Mouse (Mus musculus) 416B (cell line): ENCODE results near the gene Psmc5.
"Not testable (repeated sequence)": the region's sequence is repeated elsewhere in the genome, so short reads cannot be mapped to it uniquely, and the experiment has no call there.

Source experiments
- DNase-seq: peaks from one replicate; pipeline ENCODE4 v3.0.0; 2011; ENCODE audit warnings: low read depth

Psmc5 gene

DNA sequence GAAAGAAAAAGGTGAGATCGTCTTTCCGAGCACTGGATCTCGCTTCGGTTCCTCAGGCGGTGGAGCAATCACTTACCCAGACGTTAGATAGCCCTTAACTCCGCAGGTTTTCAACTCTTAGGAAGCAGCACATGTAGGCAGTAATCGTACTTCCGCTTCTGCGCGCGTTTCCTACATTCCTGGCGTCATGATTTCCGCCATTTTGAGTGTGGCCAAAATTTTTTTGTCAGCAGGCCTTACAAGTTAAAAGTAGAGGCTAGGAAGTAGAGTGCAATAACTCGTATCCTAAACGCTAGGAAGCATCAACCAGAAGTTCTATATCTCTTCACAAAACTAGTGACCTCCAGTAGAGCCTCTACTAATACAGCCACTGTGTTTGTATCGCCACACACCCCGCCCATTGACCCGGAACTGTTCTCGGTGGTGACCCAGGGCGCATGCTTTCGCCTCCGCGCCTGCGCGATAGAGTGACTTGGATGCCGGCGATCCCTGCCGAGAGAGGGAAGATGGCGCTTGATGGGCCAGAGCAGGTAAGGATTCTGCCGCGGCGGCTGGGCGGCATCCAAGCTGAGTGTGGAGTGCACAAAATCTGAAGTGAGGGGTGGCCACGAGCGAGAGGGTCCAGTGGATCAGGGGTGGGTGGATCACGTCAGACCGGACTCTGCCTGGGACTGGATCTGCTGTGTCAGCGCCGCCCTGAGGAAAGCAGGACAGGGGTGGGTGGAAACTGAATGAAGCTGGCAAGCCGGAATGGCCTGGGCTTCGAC lies at the start of gene Psmc5, which contains the start of gene Ftsj3:
TSS of gene Psmc5 (plus strand) at position 470 of the 767 bp plus-strand sequence.
TSS of gene Ftsj3 (minus strand) at position 395 of the 767 bp plus-strand sequence.
- DNase-seq, result peak; percentile 96

GRCm38 (mm10) chr11:106212771-106213170 lies 43.2 kb upstream of the Psmc5 start:
- no peak for DNase-seq

GRCm38 (mm10) chr11:106214856-106215255 lies 41.1 kb upstream of the Psmc5 start:
- no peak for DNase-seq

DNA sequence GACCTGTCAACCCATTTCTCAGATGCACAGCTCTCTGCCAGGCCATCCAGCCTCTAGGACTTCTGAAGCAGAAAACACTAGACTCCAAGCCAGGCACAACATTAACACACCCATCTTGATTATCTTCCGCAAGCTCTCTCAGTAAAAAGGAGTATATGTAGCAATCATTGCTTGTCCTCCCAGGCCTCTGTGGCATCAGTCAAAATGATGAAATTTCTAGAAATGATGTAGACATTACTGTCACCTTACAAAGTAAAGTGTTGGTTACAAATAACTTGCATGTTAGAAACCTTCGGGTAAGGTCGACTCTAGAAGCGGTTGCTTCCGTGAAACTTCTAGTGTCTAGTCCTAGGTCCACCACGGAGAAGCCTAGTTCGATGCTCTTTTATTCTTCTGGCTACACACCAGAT lies 40.5 kb upstream of the Psmc5 start:
- DNase-seq, result peak; percentile 31

GRCm38 (mm10) chr11:106215927-106216729 lies 39.8 kb upstream of the Psmc5 start, which contains the start of gene Ccdc47:
Ccdc47 (minus strand) TSS chr11:106216344.
- peak; percentile 100 for DNase-seq

- peak; percentile 98 for DNase-seq
Measured at GRCm38 (mm10) chr11:106216730-106217490, 39.0 kb upstream of the Psmc5 start, which contains the start of gene Ddx42. Ddx42 (plus strand) TSS chr11:106216926.

DNA sequence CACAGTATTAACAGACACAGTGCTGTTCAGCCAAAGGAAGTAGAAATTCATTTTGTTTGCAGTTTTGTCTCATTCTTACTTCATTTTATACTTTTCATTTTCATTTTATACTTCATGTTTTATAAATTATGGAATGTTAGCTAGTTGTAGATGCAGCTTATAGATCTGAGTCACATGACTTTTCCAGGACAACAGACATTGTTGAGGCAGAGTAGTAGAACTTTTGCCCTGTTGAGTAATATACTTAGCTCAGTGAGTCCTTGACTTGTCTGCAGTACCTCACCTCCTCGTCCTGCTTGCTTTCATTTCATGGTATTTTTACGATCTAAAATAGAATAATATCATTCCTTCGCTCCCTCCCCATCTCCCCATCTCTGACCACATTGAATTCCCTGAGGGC lies 35.4 kb upstream of the Psmc5 start:
- DNase-seq, result no peak

DNA sequence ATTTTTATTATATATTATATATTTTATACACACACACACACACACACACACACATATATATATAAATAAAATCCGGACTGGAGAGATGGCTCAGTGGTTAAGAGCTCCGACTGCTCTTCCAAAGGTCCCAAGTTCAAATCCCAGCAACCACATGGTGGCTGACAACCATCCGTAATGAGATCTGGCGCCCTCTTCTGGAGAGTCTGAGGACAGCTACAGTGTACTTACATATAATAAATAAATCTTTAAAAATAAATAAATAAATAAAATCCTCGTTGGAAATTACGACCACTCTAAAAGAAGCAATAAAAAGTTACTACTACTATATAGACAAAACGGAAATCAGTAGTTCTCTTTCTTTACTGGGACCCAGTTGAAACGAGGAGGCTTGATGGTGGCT lies 22.0 kb upstream of the Psmc5 start:
- not testable (repeated sequence) for DNase-seq

GRCm38 (mm10) chr11:106246834-106247233 lies 9.1 kb upstream of the Psmc5 start:
- peak; percentile 53 for DNase-seq

DNA sequence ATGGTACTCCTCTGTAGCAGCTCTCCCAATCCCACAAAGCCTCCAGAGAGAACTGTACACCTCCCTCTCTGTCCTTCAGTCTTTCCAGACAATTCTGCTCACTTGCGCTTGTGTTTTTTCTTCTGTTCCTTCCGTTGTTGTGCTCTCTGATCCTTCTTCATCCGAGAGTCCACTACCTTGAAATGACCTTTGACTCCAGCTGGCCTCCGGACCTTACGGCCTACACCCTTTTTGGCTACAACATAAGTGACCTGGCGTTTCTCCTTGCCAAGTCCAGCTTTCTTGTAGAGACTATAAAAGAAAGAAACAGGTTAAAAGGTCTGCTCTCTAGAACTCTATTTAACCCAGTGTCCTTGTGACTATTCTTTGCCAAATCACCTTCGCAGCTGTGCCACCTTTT lies 6.6 kb upstream of the Psmc5 start:
- no peak for DNase-seq

GRCm38 (mm10) chr11:106254767-106255166 lies 1.2 kb upstream of the Psmc5 start:
- no peak for DNase-seq

DNA sequence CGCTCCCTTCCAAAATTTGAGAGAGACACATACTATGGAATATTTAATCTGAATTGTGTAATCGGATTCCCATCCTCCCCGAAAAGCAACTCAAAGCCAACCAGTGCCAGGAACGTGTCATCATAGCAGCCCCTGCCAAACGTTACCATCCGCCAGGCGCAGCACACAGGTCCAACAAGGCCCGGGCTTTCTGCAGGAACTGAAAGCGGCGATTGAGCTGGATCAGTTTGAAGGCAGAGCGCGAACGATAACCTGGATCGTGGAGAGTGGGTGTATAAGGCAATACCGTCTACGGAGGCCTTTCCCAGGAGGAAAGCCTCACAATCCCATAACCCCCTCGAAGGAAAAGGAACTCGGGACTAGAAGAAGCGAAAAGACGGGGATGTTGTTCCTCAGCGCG lies 780 bp upstream of the Psmc5 start:
- peak; percentile 55 for DNase-seq

DNA sequence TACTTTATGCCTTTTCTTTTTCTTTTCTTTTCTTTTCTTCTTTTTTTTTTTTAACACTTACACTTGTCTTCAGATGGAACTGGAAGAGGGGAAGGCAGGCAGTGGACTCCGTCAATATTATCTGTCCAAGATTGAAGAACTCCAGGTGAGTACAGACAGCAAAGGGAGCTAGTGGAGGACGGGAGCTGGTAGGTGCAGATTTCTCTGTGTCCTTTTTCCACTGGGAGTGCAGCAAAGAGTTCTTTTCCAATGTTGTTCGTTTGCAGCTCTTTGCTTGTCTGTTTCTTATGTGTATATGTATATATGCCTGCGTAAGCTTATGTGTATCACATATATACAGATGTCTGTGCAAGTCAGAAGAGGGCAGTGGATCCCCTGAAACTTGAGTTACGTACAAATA lies 821 bp downstream of the Psmc5 start:
- no peak for DNase-seq

DNA sequence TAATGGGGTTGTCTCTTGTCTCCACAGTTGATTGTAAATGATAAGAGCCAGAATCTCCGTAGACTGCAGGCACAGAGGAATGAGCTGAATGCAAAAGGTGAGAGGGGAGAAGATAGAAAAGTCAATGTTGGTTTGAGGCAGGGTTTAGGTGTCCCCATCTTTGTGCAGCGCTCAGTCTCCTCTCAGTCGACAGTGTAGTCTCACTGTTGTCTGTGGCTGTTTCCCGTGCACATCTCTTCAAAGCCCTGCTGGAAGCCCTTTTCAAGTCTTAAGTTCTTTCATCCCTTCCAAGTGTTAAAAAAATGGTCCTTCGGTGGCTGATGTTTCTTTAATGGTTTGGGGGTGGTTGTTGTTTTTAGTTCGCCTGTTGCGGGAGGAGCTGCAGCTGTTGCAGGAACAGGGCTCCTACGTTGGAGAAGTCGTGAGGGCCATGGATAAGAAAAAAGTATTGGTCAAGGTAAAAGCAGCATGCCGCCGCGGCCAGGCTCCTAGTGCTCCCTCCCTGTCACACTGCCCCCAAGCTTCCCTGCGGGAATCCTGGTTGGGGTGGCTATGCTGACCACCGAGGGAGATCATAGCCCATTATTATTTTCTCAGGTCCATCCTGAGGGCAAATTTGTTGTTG lies 5.0 kb downstream of the Psmc5 start:
- no peak for DNase-seq

DNA sequence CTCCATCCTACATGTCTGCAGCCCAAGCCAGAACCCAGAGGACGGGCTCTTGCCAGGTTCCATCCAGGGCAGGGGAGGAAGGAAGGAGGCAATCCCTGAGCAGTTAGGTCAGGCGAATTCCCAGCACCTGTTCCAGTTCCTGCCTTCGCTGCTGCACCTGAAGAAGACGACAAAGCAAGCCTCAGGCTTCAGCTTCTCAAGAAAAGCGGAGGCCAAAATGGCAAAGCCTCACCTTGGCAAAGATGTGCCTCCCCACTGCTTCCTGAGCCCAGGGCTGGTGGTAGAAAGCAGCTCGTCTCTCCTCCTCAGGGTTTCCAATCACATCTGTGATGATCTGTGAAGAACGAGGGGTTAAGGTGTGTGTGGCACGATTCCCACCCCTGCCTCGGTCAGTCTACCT lies 8.0 kb downstream of the Psmc5 start:
- DNase-seq, result no peak

DNA sequence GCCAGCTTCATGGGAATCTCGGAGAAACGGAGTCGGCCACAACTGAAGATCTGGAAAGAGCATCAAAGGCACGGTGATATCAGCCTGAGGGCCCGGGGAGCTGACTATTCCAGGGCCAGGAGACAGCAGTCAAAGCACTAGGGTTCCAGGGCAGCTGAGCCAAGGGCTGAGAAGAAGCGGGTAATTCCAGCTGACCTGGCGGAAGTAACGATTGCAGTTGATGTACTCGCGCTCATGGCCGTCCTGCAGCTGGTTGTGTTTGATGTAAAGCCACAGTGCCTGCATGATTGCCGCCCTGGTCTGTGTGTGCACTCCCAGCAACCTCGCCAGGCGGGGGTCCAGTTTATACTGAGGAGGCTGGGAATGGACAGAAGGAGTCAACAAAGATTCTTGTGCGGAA lies 9.0 kb downstream of the Psmc5 start:
- no peak for DNase-seq

DNA sequence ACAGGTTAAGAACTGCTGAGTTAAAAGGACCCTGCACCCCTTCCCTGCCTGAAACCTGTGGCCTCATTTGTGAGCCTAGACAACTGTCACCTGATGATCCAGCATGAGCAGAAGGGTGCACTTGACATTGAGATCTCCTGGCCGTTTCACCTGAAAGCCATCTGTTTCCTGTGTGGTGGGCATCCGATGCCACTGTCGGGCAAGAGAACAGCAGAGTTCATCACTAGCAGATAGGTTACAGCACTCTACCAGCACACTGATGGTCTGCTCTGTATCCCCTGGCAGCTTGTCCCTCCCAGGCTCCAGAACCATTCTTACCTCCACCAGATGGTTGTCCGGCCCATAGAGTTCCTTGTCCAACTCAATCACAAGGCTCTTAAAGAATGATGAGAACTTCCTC lies 9.6 kb downstream of the Psmc5 start:
- no peak for DNase-seq

- DNase-seq, result no peak
Measured at GRCm38 (mm10) chr11:106266431-106266830, 10.5 kb downstream of the Psmc5 start.

DNA sequence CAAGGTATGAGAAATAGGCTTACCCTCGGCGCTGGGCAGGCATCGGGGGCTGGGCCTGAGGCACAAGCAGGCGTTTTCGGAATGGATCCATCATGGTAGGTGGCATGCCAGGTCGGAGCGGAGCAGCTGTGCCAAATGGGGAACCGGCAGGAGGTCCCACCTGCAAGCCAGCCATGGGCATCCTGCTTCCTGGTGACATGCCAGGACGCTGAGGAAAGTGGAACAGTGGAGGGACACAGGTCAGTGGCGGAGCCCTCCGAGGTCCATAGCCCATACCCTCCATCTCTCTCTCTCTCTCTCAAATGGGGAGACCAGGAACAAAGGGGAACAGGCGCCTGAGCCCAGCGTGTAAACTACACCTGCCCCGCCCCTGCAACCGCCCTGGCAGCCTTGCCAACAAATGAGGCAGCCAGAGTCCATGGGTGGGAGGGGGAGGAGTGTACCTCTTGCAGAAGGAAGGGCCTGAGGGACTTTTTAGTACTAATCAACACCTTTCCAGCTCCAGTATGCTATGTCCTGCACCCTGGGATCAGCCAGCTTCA lies 11.4 kb downstream of the Psmc5 start:
- no peak for DNase-seq

DNA sequence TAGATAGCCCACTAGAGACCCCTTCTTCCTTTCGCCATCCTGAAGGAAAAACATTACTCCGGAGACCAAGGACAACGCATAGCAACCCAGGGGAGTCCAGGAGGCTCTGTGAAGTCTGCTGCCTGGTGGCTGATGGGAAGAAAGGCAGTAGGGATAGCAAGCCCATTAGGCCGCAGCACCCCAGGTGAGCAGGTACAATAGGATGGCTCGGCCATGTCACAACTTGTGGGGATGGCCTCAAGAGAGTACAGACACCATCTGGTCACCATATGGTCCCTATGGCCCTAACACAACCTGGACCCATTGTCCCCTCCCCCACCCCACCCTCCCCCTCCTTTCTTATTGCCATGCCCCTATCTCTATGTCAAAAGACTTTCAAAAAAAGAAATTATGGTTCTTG lies 11.9 kb downstream of the Psmc5 start:
- no peak for DNase-seq

DNA sequence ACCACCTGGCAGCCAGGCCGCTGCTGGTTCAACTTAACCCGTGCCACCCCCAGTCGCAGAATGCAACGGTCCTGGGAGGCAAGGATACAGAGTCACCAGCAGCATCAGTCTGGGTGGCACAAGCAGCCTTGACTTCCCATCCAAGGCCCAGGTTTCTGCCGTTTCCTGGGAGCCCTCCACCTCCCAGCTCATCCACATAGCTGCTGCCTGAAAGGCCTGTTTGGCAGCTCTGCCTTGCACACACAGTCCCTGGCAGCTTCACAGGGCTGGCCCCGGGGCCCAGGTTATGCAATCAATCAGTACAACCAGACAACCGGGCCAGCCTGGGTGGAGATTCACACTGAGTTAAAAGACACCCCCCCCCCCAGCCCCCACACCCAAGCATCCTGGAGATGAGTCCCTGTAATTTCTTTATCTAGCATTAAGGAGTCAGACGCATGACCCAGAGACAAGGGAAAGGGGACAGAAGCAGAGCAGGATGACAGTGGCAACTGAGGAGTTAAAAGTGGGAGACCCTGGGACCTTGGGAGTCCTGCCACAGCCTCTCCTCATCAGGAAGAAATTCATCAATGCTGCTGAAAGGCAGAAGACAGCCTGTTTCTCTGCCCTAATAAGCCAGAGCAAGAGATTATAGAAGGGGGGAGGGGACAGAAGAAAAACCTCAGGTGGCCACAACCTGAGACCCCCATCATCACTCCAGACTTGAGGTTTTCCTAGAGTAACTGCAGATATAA lies 12.5 kb downstream of the Psmc5 start:
- no peak for DNase-seq
